ENCODE assay signal across 7 mouse cellular contexts in genomic region chr6:89595018-89595776, GRCm38 (mm10). TPM values are rescaled to one million over a fixed set of nuclear protein-coding genes. Genes with fewer than 3 reads are reported as not detected.
DNase-seq lines count a peak whose midpoint lies in the region; ATAC-seq lines count a peak whose summit lies in the region.

Gene Chchd6, minus strand, starts transcription at chr6:89595652.

- peaks cover 5% of the 10 kb centered on the region; the same call in 1 of the 2 replicates for H3K4me1 ChIP-seq in limb, embryonic 10.5 days
- peaks cover 7% of the 10 kb centered on the region for H3K4me1 ChIP-seq in midbrain, embryonic 13.5 days (replicated peaks)

- ATAC-seq in midbrain, embryonic 13.5 days: peak; percentile 100

- H3K27me3 ChIP-seq in limb, embryonic 10.5 days (ENCODE audit: low read depth, poor library complexity, severe bottlenecking): no peaks in the 10 kb centered on the region
- no peaks in the 10 kb centered on the region for H3K27me3 ChIP-seq in midbrain, embryonic 13.5 days

- peak within 1 kb of the TSS; percentile 64 for H3K4me2 ChIP-seq in midbrain, embryonic 13.5 days (replicated peaks)

- peak within 1 kb of the TSS; percentile 78 for H3K27ac ChIP-seq in limb, embryonic 10.5 days
- peak within 1 kb of the TSS; percentile 59; the same call in 1 of the 2 replicates for H3K27ac ChIP-seq in midbrain, embryonic 13.5 days

- H3K9ac ChIP-seq in midbrain, embryonic 13.5 days (replicated peaks): peak within 1 kb of the TSS; percentile 84

- under 1% methylated on average over 56 of the region's 56 CpGs for WGBS in limb, embryonic 10.5 days
- under 1% methylated on average over 56 of the region's 56 CpGs for WGBS in midbrain, embryonic 13.5 days

- H3K4me3 ChIP-seq in limb, embryonic 10.5 days: peak within 1 kb of the TSS; percentile 80
- peak within 1 kb of the TSS; percentile 76 for H3K4me3 ChIP-seq in midbrain, embryonic 13.5 days (replicated peaks)

- no peaks in the 10 kb centered on the region for H3K36me3 ChIP-seq in limb, embryonic 10.5 days
- no peaks in the 10 kb centered on the region for H3K36me3 ChIP-seq in midbrain, embryonic 13.5 days

- no peaks in the 10 kb centered on the region for H3K9me3 ChIP-seq in limb, embryonic 10.5 days (replicated peaks)
- H3K9me3 ChIP-seq in midbrain, embryonic 13.5 days: 0 out of 2 replicates have a peak, but pooled peaks cover 4% of the 10 kb centered on the region

- DNase-seq in adrenal gland, adult 8-10 months: peak; percentile 93
- DNase-seq in embryo, embryonic 9.5 days (ENCODE audit: extremely low spot score): peak; percentile 94
- peak; percentile 47 for DNase-seq in gonadal fat pad, adult 2 months (ENCODE audit: low read depth)
- DNase-seq in kidney, adult 11 months: peak; percentile 94
- DNase-seq in limb, embryonic 10.5 days (ENCODE audit: low spot score): peak; percentile 98
- peak; percentile 76 for DNase-seq in spleen, adult 12 weeks (ENCODE audit: low spot score)

RNA-seq across cellular contexts. Expression of gene Chchd6, which starts in this region (rescaled TPM):
- total RNA-seq in adrenal gland, adult 8-10 months (2022): 10 to 100 TPM; 30.0 to 51.0 (median 39.4) TPM
- 123 and 158 TPM in 2 replicates for polyA plus RNA-seq in gonadal fat pad, adult 2 months (2012; rRNA removed)
- polyA plus RNA-seq in limb, embryonic 10.5 days (2016; fragmentation: Nextera tagmentation; extraction: Ambion mirVana): 66.0 and 68.8 TPM in 2 replicates
- 121 and 126 TPM in 2 replicates for polyA plus RNA-seq in midbrain, embryonic 13.5 days (2015; fragmentation: Nextera tagmentation; extraction: Ambion mirVana)

Comparison
In these comparisons a context has a peak if more than half of its experiments do, and no peak if none do; other contexts are left out.
1. Peak in every context shown above with its lines: DNase-seq, ATAC-seq, H3K4me3 ChIP-seq and H3K27ac ChIP-seq.
2. DNase-seq: peak in every context shown above with its lines; median percentile 98 in limb, embryonic 10.5 days; 94 in embryo, embryonic 9.5 days; 94 in kidney, adult 11 months; 93 in adrenal gland, adult 8-10 months; 76 in spleen, adult 12 weeks; 47 in gonadal fat pad, adult 2 months.